Mouse (Mus musculus) lung, postnatal 0 days (tissue): ENCODE results near the gene Sphk2.

Experiments used
- CTCF ChIP-seq: IDR thresholded peaks from 2 replicates; pipeline ENCODE4 v1.5.1; 2016; ENCODE audit warnings: antibody characterized with exemption, mild to moderate bottlenecking
- EP300 ChIP-seq: IDR thresholded peaks from 2 replicates; pipeline ENCODE4 v1.6.1; 2016; ENCODE audit warnings: antibody characterized with exemption, mild to moderate bottlenecking, control low read depth

- TF ChIP-seq CTCF (no peak), EP300 (no peak)
Observed at GRCm38 (mm10) chr7:45715090-45715708, 2.6 kb downstream of the Sphk2 start, which contains the start of gene Rpl18.
